In genomic region chr2:157750926-157751588, GRCm38 (mm10) we compare ENCODE assay signal across 9 mouse cellular contexts. TPM values are rescaled to one million over a fixed set of nuclear protein-coding genes. Genes with fewer than 3 reads are reported as not detected.
A peak's percentile ranks its signal among the peaks of the same experiment; 100 is the strongest.
DNase-seq lines count a peak whose midpoint lies in the region; ATAC-seq and TF ChIP-seq lines count a peak whose summit lies in the region.
"Had no signal": no experiment of that assay in that cellular context is flagged by ENCODE, and none has a peak within 500 bp of the region (broad histone marks: within the 10 kb centered on the region; RNA-seq: fewer than 3 reads in every experiment).

No protein-coding gene starts in this region.

- H3K36me3 ChIP-seq in kidney, adult 2 months (ENCODE audit: control insufficient read depth, insufficient read depth, low read length): no peaks in the 10 kb centered on the region
- no peaks in the 10 kb centered on the region; the same call in 1 of the 2 replicates for H3K36me3 ChIP-seq in kidney, embryonic 14.5 days (ENCODE audit: control insufficient read depth, insufficient read depth, low read length)
- H3K36me3 ChIP-seq in heart, postnatal 0 days (replicated peaks; ENCODE audit: control insufficient read depth, insufficient read depth, low read length): no peaks in the 10 kb centered on the region
- peaks cover 8% of the 10 kb centered on the region; the same call in 1 of the 2 replicates for H3K36me3 ChIP-seq in midbrain, embryonic 13.5 days

- no peak for TF ChIP-seq CTCF in kidney, adult 2 months (conservative IDR thresholded peaks at IDR 0.05; ENCODE audit: insufficient read depth, insufficient read length, low read depth, low read length)
- TF ChIP-seq CTCF in brain, embryonic 14.5 days (IDR thresholded peaks at IDR 0.05; ENCODE audit: borderline replicate concordance, extremely low read depth, insufficient read depth, insufficient read length): no peak
- TF ChIP-seq CTCF in heart, postnatal 0 days (IDR thresholded peaks at IDR 0.05; ENCODE audit: low read depth): no peak

- no peak for TF ChIP-seq POLR2A in kidney, adult 2 months (IDR thresholded peaks at IDR 0.05; ENCODE audit: low read depth, low read length)
- no peak for TF ChIP-seq POLR2A in brain, embryonic 14.5 days (IDR thresholded peaks at IDR 0.05; ENCODE audit: borderline replicate concordance, extremely low read depth, insufficient read depth, insufficient read length, poor library complexity, severe bottlenecking)

- no peak for ATAC-seq in kidney, embryonic 14.5 days (ENCODE audit: low FRiP score, low TSS enrichment)
- ATAC-seq in heart, postnatal 0 days (ENCODE audit: insufficient read depth, low read depth): no peak
- no peak for ATAC-seq in midbrain, embryonic 13.5 days
- ATAC-seq in granulocyte monocyte progenitor cell, adult 5-6 weeks (replicated peaks; ENCODE audit: poor library complexity, severe bottlenecking): no peak

- no peak overlapping the region for H3K9ac ChIP-seq in kidney, embryonic 14.5 days (ENCODE audit: low read depth, low read length)
- no peak overlapping the region for H3K9ac ChIP-seq in heart, postnatal 0 days (replicated peaks; ENCODE audit: low read depth, low read length)
- H3K9ac ChIP-seq in midbrain, embryonic 13.5 days (replicated peaks): peak overlapping the region; percentile 7; the same call in 1 of the 2 replicates

- peak; percentile 30 for DNase-seq in kidney, adult 2 months
- DNase-seq in brain, embryonic 14.5 days (ENCODE audit: low read depth): peak; percentile 89
- no peak for DNase-seq in heart, postnatal 0 days (ENCODE audit: low spot score)
- no peak for DNase-seq in spleen, postnatal 36 days (ENCODE audit: low spot score in 2 of 2)
- no peak for DNase-seq in B cell, adult 2 months

- peaks cover 7% of the 10 kb centered on the region for H3K4me1 ChIP-seq in kidney, adult 2 months (ENCODE audit: control insufficient read depth, insufficient read depth, low read length)
- peaks cover 9% of the 10 kb centered on the region; the same call in 1 of the 2 replicates for H3K4me1 ChIP-seq in kidney, embryonic 14.5 days (ENCODE audit: control insufficient read depth, insufficient read depth, low read length)
- H3K4me1 ChIP-seq in heart, postnatal 0 days (ENCODE audit: control insufficient read depth, insufficient read depth): peaks cover 7% of the 10 kb centered on the region; the same call in 1 of the 2 replicates
- peaks cover 84% of the 10 kb centered on the region for H3K4me1 ChIP-seq in midbrain, embryonic 13.5 days (replicated peaks)

- H3K27me3 ChIP-seq in kidney, adult 2 months (replicated peaks; ENCODE audit: control insufficient read depth, insufficient read depth, low read length): no peaks in the 10 kb centered on the region
- H3K27me3 ChIP-seq in kidney, embryonic 14.5 days (ENCODE audit: control insufficient read depth, insufficient read depth, low read length): no peaks in the 10 kb centered on the region
- no peaks in the 10 kb centered on the region for H3K27me3 ChIP-seq in heart, postnatal 0 days (ENCODE audit: control insufficient read depth, insufficient read depth, low read length)
- no peaks in the 10 kb centered on the region for H3K27me3 ChIP-seq in midbrain, embryonic 13.5 days
- H3K27me3 ChIP-seq: megakaryocyte, embryonic 14.5 days had no signal

- H3K4me3 ChIP-seq in kidney, adult 2 months (ENCODE audit: insufficient read depth, low read depth, low read length): no peak overlapping the region
- no peak overlapping the region for H3K4me3 ChIP-seq in kidney, embryonic 14.5 days (ENCODE audit: low read length)
- H3K4me3 ChIP-seq in heart, postnatal 0 days (ENCODE audit: low read depth, low read length): no peak overlapping the region
- no peak overlapping the region for H3K4me3 ChIP-seq in midbrain, embryonic 13.5 days (replicated peaks)

- H3K9me3 ChIP-seq in kidney, embryonic 14.5 days (ENCODE audit: control insufficient read depth, low read length): no peaks in the 10 kb centered on the region
- H3K9me3 ChIP-seq in heart, postnatal 0 days (replicated peaks; ENCODE audit: control insufficient read depth, low read length): peaks cover under 1% of the 10 kb centered on the region; the same call in 1 of the 2 replicates
- no peaks in the 10 kb centered on the region for H3K9me3 ChIP-seq in midbrain, embryonic 13.5 days
- H3K9me3 ChIP-seq: megakaryocyte, embryonic 14.5 days had no signal

- no peak overlapping the region for H3K4me2 ChIP-seq in kidney, embryonic 14.5 days (replicated peaks; ENCODE audit: low read depth, low read length)
- no peak overlapping the region for H3K4me2 ChIP-seq in heart, postnatal 0 days (ENCODE audit: low read depth, low read length)
- H3K4me2 ChIP-seq in midbrain, embryonic 13.5 days (replicated peaks): no peak overlapping the region

- peak overlapping the region; percentile 44 for H3K27ac ChIP-seq in kidney, adult 2 months (ENCODE audit: insufficient read depth, low read depth, low read length)
- no peak overlapping the region for H3K27ac ChIP-seq in kidney, embryonic 14.5 days (ENCODE audit: low read depth, low read length)
- H3K27ac ChIP-seq in heart, postnatal 0 days (ENCODE audit: low read depth): peak overlapping the region; percentile 27; the same call in 1 of the 2 replicates
- peak overlapping the region; percentile 90 for H3K27ac ChIP-seq in midbrain, embryonic 13.5 days

- TF ChIP-seq EP300 in heart, postnatal 0 days (IDR thresholded peaks at IDR 0.05; ENCODE audit: low read depth): no peak

- WGBS in kidney, adult 2 months: 53% methylated on average over 12 of the region's 12 CpGs
- 61% methylated on average over 12 of the region's 12 CpGs for WGBS in kidney, embryonic 14.5 days
- 63% methylated on average over 12 of the region's 12 CpGs for WGBS in heart, postnatal 0 days
- WGBS in midbrain, embryonic 13.5 days: 76% methylated on average over 12 of the region's 12 CpGs

RNA-seq across cellular contexts. Expression of gene Ctnnbl1, which starts 13.9 kb away (rescaled TPM):
- polyA plus RNA-seq in kidney, adult 2 months (2012; rRNA removed): 16.7 and 17.6 TPM in 2 replicates
- 55.4 and 77.1 TPM in 2 replicates for polyA plus RNA-seq in kidney, embryonic 14.5 days (2014; fragmentation: Nextera tagmentation; extraction: Ambion mirVana)
- polyA plus RNA-seq in brain, embryonic 14.5 days (2012; rRNA removed): 61.8 TPM in 2 replicates
- total RNA-seq in heart, postnatal 0 days (2014; rRNA removed; ENCODE audit: low replicate concordance): 12.9 and 28.4 TPM in 2 replicates
- 21.0 and 22.0 TPM in 2 replicates for polyA plus RNA-seq in heart, postnatal 0 days (2015; fragmentation: Nextera tagmentation; extraction: Ambion mirVana)
- polyA plus RNA-seq in midbrain, embryonic 13.5 days (2015; fragmentation: Nextera tagmentation; extraction: Ambion mirVana): 87.5 and 87.8 TPM in 2 replicates
- total RNA-seq in granulocyte monocyte progenitor cell, adult 5-6 weeks (2014; fragmentation: Nextera tagmentation): 26.0 and 33.9 TPM in 2 replicates
- total RNA-seq in granulocyte monocyte progenitor cell, adult 5-6 weeks (2017): 47.1 and 60.9 TPM in 2 replicates

Comparison
In these comparisons a context has a peak if more than half of its experiments do, and no peak if none do; other contexts are left out.
1. DNase-seq: peak in kidney, adult 2 months (single experiment) and brain, embryonic 14.5 days (single experiment); none in heart, postnatal 0 days (single experiment), spleen, postnatal 36 days (0 of 2) and B cell, adult 2 months (0 of 2).